Mouse (Mus musculus): ENCODE data around the gene Tenm2.

- TF ChIP-seq CTCF (IDR thresholded peaks at IDR 0.05; ENCODE audit: low read depth) (no peak), EP300 (IDR thresholded peaks at IDR 0.05; ENCODE audit: low read depth) (no peak)
These were observed 930.3 kb downstream of the Tenm2 start for GRCm38 (mm10) chr11:36305348-36305950.
